Mouse (Mus musculus) kidney, postnatal 10 days (tissue): Measurements from ENCODE around the gene Gm19426.

ENCODE experiments used
- DNase-seq: peaks from one replicate; pipeline ENCODE4 v3.0.0; 2021; ENCODE audit warnings: mixed read lengths

Gene Gm19426

DNA sequence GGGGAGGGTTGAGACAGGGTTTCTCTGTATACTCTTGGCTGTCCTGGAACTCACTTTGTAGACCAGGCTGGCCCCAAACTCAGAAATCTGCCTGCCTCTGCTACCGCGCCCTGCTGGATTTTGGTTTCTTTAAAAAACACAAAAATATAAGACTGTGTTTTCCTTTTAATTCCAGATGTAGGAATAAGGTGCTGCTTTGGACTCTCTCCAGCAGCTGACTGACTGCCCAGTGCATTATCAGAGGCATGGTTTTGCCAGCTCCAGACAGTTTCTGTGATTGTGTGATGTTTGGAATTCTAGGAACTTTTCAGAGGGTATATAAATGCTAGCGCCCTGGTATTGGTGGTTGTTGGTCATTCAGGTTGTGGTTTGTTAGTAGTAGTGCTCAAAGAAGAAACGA lies 26.1 kb downstream of the Gm19426 start:
- no peak for DNase-seq

DNA sequence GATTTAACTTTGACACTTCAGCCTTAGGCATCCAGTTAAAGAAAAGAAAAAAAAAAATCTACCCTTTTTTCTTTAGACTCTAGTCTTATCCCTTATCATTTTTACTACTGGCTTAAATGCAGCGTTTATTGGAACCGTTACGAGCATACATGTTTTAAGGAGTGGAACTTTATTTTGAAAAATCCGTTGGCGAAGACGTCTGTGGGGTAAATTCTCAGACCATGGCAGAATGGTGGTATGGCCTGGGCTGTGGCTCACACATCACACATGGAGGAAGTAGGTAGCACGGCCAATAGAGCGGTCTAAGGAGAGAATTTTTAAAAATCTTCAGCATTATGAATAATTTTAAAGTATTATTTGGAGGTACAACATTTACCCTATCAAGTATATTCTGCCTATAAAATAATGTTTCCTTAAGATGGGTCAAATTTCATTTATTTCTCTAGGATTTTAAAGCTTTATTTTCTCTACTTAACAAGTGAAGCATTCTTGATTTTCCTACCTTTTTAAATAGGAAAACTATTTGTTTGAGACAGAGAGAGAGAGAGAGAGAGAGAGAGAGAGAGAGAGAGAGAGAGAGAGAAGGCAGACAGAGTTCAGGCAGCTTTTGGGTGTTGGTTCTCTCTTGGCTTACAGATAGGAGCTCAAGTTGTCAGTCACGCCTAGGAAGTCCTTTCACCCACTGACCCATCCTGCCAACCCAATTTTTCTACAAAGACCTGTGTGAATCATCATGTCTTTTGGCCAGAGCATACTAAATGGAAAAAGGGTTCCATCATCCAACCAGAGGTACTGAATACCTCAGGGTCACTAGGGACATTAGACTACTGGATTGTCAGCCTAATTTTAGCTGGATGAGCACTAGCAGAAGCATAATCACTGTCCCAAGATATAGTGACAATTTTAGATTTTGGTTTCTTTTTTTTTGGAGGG lies 26.8 kb downstream of the Gm19426 start:
- no peak for DNase-seq

DNA sequence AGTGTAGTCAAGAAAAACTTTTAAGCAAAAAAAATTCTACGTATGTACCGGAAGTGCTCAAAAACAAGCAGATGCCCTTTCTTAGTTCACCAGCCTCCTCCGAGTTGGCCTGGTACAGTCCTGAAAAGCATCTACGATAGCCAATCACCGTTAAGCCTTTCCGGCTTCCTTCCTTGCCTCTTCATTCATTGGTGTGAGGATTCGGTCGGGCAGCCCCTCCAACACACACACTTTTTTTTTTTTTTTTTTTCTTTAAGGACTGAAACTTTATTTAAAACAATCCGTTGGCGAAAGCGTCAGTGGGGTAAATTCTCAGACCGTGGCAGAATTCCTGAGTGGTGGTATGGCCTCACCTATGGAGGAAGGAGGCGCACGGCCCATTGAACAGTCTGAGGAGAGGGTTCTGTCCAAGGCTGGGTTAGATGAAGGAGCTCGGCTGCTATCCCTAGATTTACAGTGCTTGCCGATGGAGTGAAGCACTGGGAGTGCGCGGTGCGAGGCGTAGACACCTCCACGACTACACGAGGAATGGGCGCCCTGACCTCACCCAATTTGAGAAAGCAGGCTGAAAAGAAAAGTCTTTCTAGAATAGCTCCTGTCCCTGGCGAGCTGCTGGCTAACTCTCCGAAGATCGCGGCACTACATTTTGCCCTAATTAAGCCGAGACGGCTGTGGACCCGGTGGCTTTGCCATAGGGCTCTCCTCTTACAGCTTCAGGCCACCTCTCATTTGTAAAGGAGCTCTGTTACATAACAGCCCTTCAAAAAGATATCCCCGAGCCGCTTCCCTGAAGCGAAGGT lies 27.7 kb downstream of the Gm19426 start:
- DNase-seq = peak; percentile 87

DNA sequence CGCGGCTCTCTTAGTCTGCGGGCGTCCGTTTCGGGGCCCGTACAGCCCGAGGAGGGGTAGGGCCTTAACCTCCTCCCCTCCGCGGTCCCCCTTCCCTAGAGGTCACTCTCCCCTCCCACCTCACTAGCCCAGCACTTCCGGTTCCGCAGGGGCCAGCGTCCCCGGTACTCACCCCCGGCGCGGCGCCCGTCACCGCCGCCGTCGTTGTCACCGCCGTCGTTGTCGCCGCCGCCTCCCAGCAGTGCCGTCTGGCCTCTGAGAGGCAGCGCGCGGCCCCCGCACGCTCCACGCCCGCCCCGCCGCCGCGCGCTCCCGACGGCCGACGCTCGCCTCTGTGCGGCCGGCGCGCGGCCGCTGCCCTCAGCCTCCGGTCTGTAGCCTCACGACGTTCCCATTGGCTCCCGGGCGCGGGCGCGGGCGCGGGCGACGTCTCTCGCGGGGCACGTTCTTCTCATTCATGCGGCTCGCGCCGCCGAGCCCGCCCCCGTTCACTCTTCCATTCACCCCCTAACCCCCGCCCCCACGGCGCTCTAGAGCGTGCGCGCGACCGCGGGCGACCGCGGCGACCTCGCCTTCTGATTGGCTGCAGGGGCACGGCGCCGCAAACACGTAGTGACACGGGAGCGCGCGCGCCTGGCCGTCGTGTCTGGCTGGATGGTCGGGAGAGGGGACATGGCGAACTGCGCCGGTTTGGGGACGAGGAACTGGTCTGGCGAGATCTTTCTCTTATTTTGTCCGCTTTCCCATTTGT lies 28.5 kb downstream of the Gm19426 start, which contains the start of gene Zdhhc5:
Zdhhc5 (minus strand) TSS at position 370 of the 751 bp plus-strand sequence.
- DNase-seq = peak; percentile 99

DNA sequence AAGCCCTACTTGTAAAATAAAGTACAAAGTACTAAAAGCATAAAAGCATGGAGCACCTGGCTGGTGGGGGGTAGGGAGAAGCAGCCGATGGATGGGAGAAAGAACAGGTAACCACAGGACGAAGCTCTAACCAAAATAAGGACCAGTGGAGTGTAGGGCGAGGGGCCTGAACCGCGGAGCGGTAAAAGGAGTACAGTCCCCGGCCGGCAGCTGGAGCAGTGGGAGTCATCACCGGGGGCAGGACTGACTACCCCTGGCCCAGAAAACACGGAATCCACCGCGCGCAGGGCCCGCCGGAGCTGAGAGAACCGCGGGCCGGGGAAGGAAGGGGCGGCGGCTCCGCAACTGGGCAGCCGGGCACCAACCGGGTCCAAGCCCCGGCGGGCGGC lies 29.0 kb downstream of the Gm19426 start:
- no peak for DNase-seq

DNA sequence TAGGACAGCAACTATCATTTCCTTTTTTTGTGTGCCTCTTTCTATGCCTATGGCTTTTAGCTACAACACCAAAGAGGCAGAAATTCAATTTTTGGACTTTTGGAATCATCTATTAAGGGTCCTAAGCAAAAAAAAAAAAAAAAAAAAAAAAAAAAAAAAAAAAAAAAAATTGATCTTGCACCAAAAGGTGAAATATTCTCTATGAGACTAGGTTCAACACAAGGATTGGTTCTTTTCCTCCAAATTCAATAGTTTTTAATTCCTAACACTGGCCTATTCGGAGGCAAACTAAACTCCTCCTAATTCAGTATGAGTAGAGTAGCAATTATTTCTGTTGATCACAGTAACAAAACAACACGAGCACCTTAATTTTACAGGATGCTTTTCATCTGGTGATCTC lies 31.6 kb downstream of the Gm19426 start:
- DNase-seq = no peak

DNA sequence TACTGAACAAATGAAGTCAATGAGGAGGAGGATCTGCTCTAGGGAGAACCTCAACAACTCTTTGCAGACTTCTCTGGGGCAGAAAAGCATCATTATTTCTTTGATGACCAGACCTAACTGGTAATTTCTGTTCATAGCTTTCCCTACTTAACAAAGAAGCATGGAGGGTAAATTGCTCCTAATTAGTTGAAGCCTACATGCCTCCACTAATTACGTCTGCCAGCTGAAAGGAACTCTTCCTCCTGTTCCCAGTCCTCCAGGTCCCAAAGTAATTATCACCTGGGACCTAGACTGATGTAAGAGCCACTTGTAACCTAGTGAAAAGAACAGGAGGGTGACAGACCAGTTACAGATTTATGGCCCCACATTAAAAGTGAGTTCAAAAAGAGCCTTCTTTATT lies 35.9 kb downstream of the Gm19426 start:
- no peak for DNase-seq

DNA sequence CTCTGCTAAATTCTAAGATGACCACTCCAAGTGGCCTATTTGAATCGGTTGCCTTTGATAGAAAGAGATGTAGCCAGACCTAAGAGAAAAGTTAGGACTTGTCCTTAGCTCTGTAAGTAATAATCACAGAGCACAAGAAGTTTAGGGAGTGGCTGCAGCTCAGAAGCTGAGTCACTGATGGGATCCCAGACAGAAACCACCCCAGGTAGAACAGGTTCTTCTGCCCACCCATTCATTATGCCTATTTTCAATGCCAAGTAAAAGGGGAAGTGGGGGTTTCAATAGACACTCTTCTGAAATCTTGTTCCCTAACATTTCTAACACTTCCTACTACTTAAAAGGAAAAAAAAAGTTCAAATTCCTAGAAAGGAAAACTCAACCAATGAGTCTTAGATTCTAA lies 38.2 kb downstream of the Gm19426 start:
- DNase-seq = no peak

DNA sequence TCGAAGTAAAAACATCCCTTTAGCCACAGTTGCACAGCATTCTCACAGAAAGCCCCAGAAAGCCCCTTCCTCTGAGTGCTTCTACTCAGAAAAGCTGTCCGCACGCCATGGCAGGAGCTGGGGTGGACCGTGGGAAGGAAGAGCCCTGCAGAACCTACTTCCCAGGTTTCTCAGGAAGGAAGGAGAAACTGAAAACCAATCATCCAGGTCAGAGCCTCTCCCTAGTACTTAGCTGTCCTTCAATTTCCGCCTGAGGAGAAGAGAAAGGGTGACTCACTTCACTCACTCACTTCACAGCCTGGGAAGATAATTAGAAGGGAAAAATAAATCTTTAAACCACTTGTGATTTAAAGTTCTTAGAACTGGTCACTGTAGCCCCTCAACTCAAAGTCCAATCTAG lies 39.1 kb downstream of the Gm19426 start:
- no peak for DNase-seq

DNA sequence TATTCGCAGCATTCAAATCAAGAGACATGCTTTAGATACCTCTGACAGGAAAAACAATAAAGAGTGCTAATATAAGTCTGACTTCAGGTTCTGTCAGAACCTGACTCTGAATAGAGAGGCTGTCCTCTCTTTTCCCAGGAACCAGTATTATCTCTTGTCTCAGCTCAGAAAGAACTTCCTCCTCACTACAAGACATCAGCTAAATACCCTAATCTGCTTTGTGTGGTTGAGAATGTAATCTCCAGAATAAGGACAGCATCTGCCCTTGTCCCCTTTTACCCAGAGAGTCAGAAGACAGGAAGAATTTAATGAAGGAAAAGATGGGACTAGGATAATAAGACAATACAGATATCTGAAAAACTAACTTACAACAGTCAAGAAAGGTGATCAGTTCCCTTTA lies 40.0 kb downstream of the Gm19426 start:
- DNase-seq = no peak

DNA sequence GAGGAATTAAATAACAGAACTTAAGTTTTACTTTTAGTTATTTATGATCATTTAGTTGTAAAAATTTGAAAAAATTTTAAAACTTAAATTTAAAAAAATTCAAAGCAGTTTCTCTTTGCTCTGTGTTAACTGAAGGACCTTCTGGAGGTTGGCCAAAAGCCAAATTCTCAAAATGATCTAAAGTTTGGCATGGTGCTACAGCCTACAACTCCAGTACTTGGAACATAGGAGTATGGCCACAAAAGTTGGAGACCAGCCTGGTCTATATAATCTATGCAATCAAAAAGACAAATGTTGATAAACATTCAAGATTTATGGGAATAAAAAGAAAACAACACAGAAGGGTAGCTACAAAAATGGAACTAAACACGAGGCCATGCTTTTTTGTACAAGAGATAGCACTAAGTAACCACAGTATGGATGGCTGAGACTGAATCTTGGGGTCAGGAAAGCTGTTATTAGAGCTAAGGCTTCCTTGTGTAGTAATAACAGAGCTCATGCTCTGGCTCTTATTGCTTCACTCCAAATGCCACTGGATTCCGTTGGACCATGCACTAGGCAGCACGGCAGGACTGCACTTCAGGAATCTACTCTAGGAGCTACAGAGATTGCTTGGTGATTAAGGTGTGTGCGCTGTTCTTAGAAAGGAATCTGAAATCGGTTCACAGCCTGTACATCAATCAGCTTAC lies 48.3 kb downstream of the Gm19426 start:
- DNase-seq = no peak
